Mouse (Mus musculus): ENCODE data around the gene Xpr1.

The Xpr1 gene

GRCm38 (mm10) chr1:155416701-155417677 is at the start of gene Xpr1:
Gene Xpr1 (minus strand): TSS chr1:155417415.
- DNase-seq (ENCODE audit: low read depth, low spot score) = peak; percentile 92

GRCm38 (mm10) chr1:155463442-155463841 is 46.2 kb upstream of the Xpr1 start:
- no peak for DNase-seq (ENCODE audit: low read depth, low spot score)

GRCm38 (mm10) chr1:155462582-155462981 is 45.4 kb upstream of the Xpr1 start:
- DNase-seq (ENCODE audit: low read depth, low spot score) = no peak

GRCm38 (mm10) chr1:155457532-155457931 is 40.3 kb upstream of the Xpr1 start:
- DNase-seq (ENCODE audit: low read depth, low spot score) = no peak

- no peak for DNase-seq (ENCODE audit: low read depth, low spot score)
Observed at GRCm38 (mm10) chr1:155453180-155453579, 36.0 kb upstream of the Xpr1 start.

GRCm38 (mm10) chr1:155448932-155449331 is 31.7 kb upstream of the Xpr1 start:
- DNase-seq (ENCODE audit: low read depth, low spot score) = no peak

- DNase-seq (ENCODE audit: low read depth, low spot score) = no peak
Observed at GRCm38 (mm10) chr1:155447277-155447676, 30.1 kb upstream of the Xpr1 start.

- DNase-seq (ENCODE audit: low read depth, low spot score) = no peak
Observed at GRCm38 (mm10) chr1:155443115-155443514, 25.9 kb upstream of the Xpr1 start.

- no peak for DNase-seq (ENCODE audit: low read depth, low spot score)
Observed at GRCm38 (mm10) chr1:155442521-155443001, 25.3 kb upstream of the Xpr1 start.

- no peak for DNase-seq (ENCODE audit: low read depth, low spot score)
Observed at GRCm38 (mm10) chr1:155439551-155439950, 22.3 kb upstream of the Xpr1 start.

GRCm38 (mm10) chr1:155438525-155438924 is 21.3 kb upstream of the Xpr1 start:
- no peak for DNase-seq (ENCODE audit: low read depth, low spot score)

- DNase-seq (ENCODE audit: low read depth, low spot score) = no peak
Observed at GRCm38 (mm10) chr1:155429304-155429703, 12.1 kb upstream of the Xpr1 start.

- DNase-seq (ENCODE audit: low read depth, low spot score) = no peak
Observed at GRCm38 (mm10) chr1:155427126-155427865, 10.1 kb upstream of the Xpr1 start.

GRCm38 (mm10) chr1:155425743-155426315 is 8.6 kb upstream of the Xpr1 start:
- DNase-seq (ENCODE audit: low read depth, low spot score) = no peak

- DNase-seq (ENCODE audit: low read depth, low spot score) = no peak
Observed at GRCm38 (mm10) chr1:155425285-155425684, 8.1 kb upstream of the Xpr1 start.

- DNase-seq (ENCODE audit: low read depth, low spot score) = no peak
Observed at GRCm38 (mm10) chr1:155423801-155424200, 6.6 kb upstream of the Xpr1 start.

- no peak for DNase-seq (ENCODE audit: low read depth, low spot score)
Observed at GRCm38 (mm10) chr1:155422022-155422421, 4.8 kb upstream of the Xpr1 start.

- DNase-seq (ENCODE audit: low read depth, low spot score) = no peak
Observed at GRCm38 (mm10) chr1:155416147-155416700, 991 bp downstream of the Xpr1 start.

GRCm38 (mm10) chr1:155415421-155415820 is 1.8 kb downstream of the Xpr1 start:
- DNase-seq (ENCODE audit: low read depth, low spot score) = no peak

GRCm38 (mm10) chr1:155412705-155413104 is 4.5 kb downstream of the Xpr1 start:
- DNase-seq (ENCODE audit: low read depth, low spot score) = no peak

- no peak for DNase-seq (ENCODE audit: low read depth, low spot score)
Observed at GRCm38 (mm10) chr1:155408577-155408966, 8.6 kb downstream of the Xpr1 start.

Measured in embryo, embryonic 11.5 days (tissue).